Mouse (Mus musculus): Measurements from ENCODE around the gene Rin1. TPM values are rescaled to one million over a fixed set of nuclear protein-coding genes. Genes with fewer than 3 reads are reported as not detected.

Gene Rin1
- polyA plus RNA-seq, 1 experiment from 2014 or later: 4.8 TPM

GRCm38 (mm10) chr19:5089324-5089723, 39.0 kb downstream of the Rin1 start:
- peak overlapping the region; percentile 81 for H3K4me3 ChIP-seq (ENCODE audit: low read length)
- peaks cover 23% of the 10 kb centered on the region for H3K27me3 ChIP-seq (ENCODE audit: insufficient read depth, low read length)
- H3K9me3 ChIP-seq (ENCODE audit: low read length): no peaks in the 10 kb centered on the region
- peaks cover 27% of the 10 kb centered on the region for H3K36me3 ChIP-seq (ENCODE audit: insufficient read depth, low read length)
- no peak for ATAC-seq (ENCODE audit: low FRiP score, low TSS enrichment)
- no peak overlapping the region for H3K27ac ChIP-seq (ENCODE audit: low read length)
- peak overlapping the region; percentile 83 for H3K4me2 ChIP-seq (replicated peaks; ENCODE audit: low read depth, low read length)
- H3K9ac ChIP-seq (replicated peaks; ENCODE audit: low read length): peak overlapping the region; percentile 81; the same call in 1 of the 2 replicates
- peaks cover 28% of the 10 kb centered on the region for H3K4me1 ChIP-seq (ENCODE audit: insufficient read depth, low read length)
- WGBS: 90% methylated on average over 4 of the region's 4 CpGs

DNA sequence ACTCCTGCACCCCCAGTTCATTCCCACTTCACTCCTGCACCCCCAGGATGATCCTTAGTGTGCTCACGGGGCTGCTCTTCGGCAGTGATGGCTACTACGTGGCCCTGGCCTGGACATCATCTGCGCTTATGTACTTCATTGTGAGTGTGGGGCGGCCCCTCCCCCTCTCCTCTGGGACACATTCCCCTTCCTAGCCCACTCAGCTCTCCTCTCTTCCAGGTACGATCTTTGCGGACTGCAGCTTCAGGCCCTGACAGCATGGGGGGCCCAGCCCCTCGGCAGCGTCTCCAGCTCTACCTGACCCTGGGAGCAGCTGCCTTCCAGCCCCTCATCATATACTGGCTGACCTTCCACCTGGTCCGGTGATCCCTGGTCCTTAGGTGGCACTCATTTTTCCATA, 41.8 kb downstream of the Rin1 start:
- 84% methylated on average over 10 of the region's 10 CpGs for WGBS
- H3K4me1 ChIP-seq (ENCODE audit: insufficient read depth, low read length): peaks cover 35% of the 10 kb centered on the region
- no peaks in the 10 kb centered on the region for H3K9me3 ChIP-seq (ENCODE audit: low read length)
- H3K9ac ChIP-seq (replicated peaks; ENCODE audit: low read length): no peak overlapping the region
- no peak for ATAC-seq (ENCODE audit: low FRiP score, low TSS enrichment)
- no peak overlapping the region for H3K27ac ChIP-seq (ENCODE audit: low read length)
- no peak overlapping the region for H3K4me3 ChIP-seq (ENCODE audit: low read length)
- no peak overlapping the region for H3K4me2 ChIP-seq (replicated peaks; ENCODE audit: low read depth, low read length)
- peaks cover 27% of the 10 kb centered on the region for H3K36me3 ChIP-seq (ENCODE audit: insufficient read depth, low read length)
- H3K27me3 ChIP-seq (ENCODE audit: insufficient read depth, low read length): no peaks in the 10 kb centered on the region

GRCm38 (mm10) chr19:5093481-5094242, 43.4 kb downstream of the Rin1 start:
- Histone ChIP-seq H3K4me3 (ENCODE audit: low read length) (no peak overlapping the region), H3K4me2 (replicated peaks; ENCODE audit: low read depth, low read length) (no peak overlapping the region), H3K4me1 (ENCODE audit: insufficient read depth, low read length) (peaks cover 42% of the 10 kb centered on the region), H3K27me3 (ENCODE audit: insufficient read depth, low read length) (no peaks in the 10 kb centered on the region), H3K9me3 (ENCODE audit: low read length) (no peaks in the 10 kb centered on the region), H3K36me3 (ENCODE audit: insufficient read depth, low read length) (peaks cover 27% of the 10 kb centered on the region), H3K27ac (ENCODE audit: low read length) (no peak overlapping the region), H3K9ac (replicated peaks; ENCODE audit: low read length) (0 out of 2 replicates have a peak overlapping the region, but pooled peaks have one; percentile 32)
- WGBS: 67% methylated on average over 12 of the region's 12 CpGs
- ATAC-seq (ENCODE audit: low FRiP score, low TSS enrichment): no peak

GRCm38 (mm10) chr19:5094243-5094632, 44.0 kb downstream of the Rin1 start:
- H3K9me3 ChIP-seq (ENCODE audit: low read length): no peaks in the 10 kb centered on the region
- no peak overlapping the region for H3K27ac ChIP-seq (ENCODE audit: low read length)
- no peak overlapping the region for H3K4me3 ChIP-seq (ENCODE audit: low read length)
- ATAC-seq (ENCODE audit: low FRiP score, low TSS enrichment): peak; percentile 27
- H3K4me2 ChIP-seq (replicated peaks; ENCODE audit: low read depth, low read length): no peak overlapping the region
- no peaks in the 10 kb centered on the region for H3K27me3 ChIP-seq (ENCODE audit: insufficient read depth, low read length)
- WGBS: under 1% methylated on average over 21 of the region's 21 CpGs
- H3K4me1 ChIP-seq (ENCODE audit: insufficient read depth, low read length): peaks cover 42% of the 10 kb centered on the region
- H3K36me3 ChIP-seq (ENCODE audit: insufficient read depth, low read length): peaks cover 27% of the 10 kb centered on the region
- H3K9ac ChIP-seq (replicated peaks; ENCODE audit: low read length): 0 out of 2 replicates have a peak overlapping the region, but pooled peaks have one; percentile 32

- WGBS: 38% methylated on average over 11 of the region's 11 CpGs
- no peak overlapping the region for H3K9ac ChIP-seq (replicated peaks; ENCODE audit: low read length)
- peak; percentile 17; the same call in 1 of the 2 replicates for ATAC-seq (ENCODE audit: low FRiP score, low TSS enrichment)
- no peak overlapping the region for H3K4me2 ChIP-seq (replicated peaks; ENCODE audit: low read depth, low read length)
- H3K36me3 ChIP-seq (ENCODE audit: insufficient read depth, low read length): peaks cover 28% of the 10 kb centered on the region
- no peak overlapping the region for H3K4me3 ChIP-seq (ENCODE audit: low read length)
- no peaks in the 10 kb centered on the region for H3K9me3 ChIP-seq (ENCODE audit: low read length)
- H3K27ac ChIP-seq (ENCODE audit: low read length): no peak overlapping the region
- no peaks in the 10 kb centered on the region for H3K27me3 ChIP-seq (ENCODE audit: insufficient read depth, low read length)
- peaks cover 39% of the 10 kb centered on the region for H3K4me1 ChIP-seq (ENCODE audit: insufficient read depth, low read length)
Observed at GRCm38 (mm10) chr19:5094746-5095417, 44.6 kb downstream of the Rin1 start.

DNA sequence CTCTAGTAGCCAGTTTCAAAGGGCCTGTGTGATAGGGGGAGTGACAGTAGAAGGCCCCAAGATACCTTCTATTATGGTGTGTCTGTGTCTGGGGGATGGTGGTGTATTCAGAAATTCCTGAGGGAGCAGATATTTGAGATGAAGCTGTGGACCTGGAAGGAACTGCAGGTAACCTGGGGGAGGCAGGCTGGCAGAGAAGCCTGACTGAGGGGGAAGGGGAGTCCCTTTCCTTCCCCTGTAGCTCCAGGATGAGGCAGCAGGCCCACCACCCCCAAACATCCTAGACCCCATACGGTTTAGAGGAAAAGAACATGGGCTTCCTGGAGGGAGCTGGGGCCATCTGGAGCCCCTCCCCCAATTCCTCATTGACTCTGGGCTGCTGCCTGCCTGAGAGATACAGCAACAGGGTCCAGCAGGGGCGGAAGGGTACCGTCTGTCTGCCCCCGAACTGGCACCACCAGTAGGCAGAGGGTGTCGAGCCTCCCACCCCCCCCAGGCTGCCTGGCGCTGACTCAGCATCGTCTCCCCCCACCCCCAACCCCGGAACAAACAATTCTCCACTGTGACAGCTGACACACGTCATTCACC, 45.7 kb downstream of the Rin1 start:
- 14% methylated on average over 9 of the region's 9 CpGs for WGBS
- H3K4me1 ChIP-seq (ENCODE audit: insufficient read depth, low read length): peaks cover 39% of the 10 kb centered on the region
- H3K9ac ChIP-seq (replicated peaks; ENCODE audit: low read length): no peak overlapping the region

GRCm38 (mm10) chr19:5097521-5098362, 47.5 kb downstream of the Rin1 start:
- H3K27ac ChIP-seq (ENCODE audit: low read length): no peak overlapping the region
- peaks cover 32% of the 10 kb centered on the region for H3K36me3 ChIP-seq (ENCODE audit: insufficient read depth, low read length)
- no peaks in the 10 kb centered on the region for H3K27me3 ChIP-seq (ENCODE audit: insufficient read depth, low read length)
- 0 out of 2 replicates have a peak, but pooled peaks have one; percentile 1 for ATAC-seq (ENCODE audit: low FRiP score, low TSS enrichment)
- H3K4me1 ChIP-seq (ENCODE audit: insufficient read depth, low read length): peaks cover 39% of the 10 kb centered on the region
- no peaks in the 10 kb centered on the region for H3K9me3 ChIP-seq (ENCODE audit: low read length)
- WGBS: 4% methylated on average over 28 of the region's 31 CpGs
- H3K9ac ChIP-seq (replicated peaks; ENCODE audit: low read length): peak overlapping the region; percentile 77
- H3K4me3 ChIP-seq (ENCODE audit: low read length): peak overlapping the region; percentile 59
- peak overlapping the region; percentile 98 for H3K4me2 ChIP-seq (replicated peaks; ENCODE audit: low read depth, low read length)

More for the DNA sequence above, 45.7 kb downstream of the Rin1 start:
- H3K27ac ChIP-seq (ENCODE audit: low read length): no peak overlapping the region
- H3K9me3 ChIP-seq (ENCODE audit: low read length): no peaks in the 10 kb centered on the region
- no peak for ATAC-seq (ENCODE audit: low FRiP score, low TSS enrichment)
- H3K4me2 ChIP-seq (replicated peaks; ENCODE audit: low read depth, low read length): no peak overlapping the region
- H3K4me3 ChIP-seq (ENCODE audit: low read length): no peak overlapping the region
- no peaks in the 10 kb centered on the region for H3K27me3 ChIP-seq (ENCODE audit: insufficient read depth, low read length)
- H3K36me3 ChIP-seq (ENCODE audit: insufficient read depth, low read length): peaks cover 30% of the 10 kb centered on the region

- Histone ChIP-seq H3K27me3 (ENCODE audit: insufficient read depth, low read length) (no peaks in the 10 kb centered on the region), H3K9me3 (ENCODE audit: low read length) (no peaks in the 10 kb centered on the region), H3K4me2 (replicated peaks; ENCODE audit: low read depth, low read length) (peak within 1 kb of the TSS; percentile 98), H3K9ac (replicated peaks; ENCODE audit: low read length) (peak within 1 kb of the TSS; percentile 77), H3K36me3 (ENCODE audit: insufficient read depth, low read length) (peaks cover 40% of the 10 kb centered on the region), H3K4me3 (ENCODE audit: low read length) (peak within 1 kb of the TSS; percentile 59), H3K27ac (ENCODE audit: low read length) (no peak within 1 kb of the TSS), H3K4me1 (ENCODE audit: insufficient read depth, low read length) (peaks cover 39% of the 10 kb centered on the region)
- ATAC-seq (ENCODE audit: low FRiP score, low TSS enrichment): peak; percentile 80
- WGBS: 4% methylated on average over 40 of the region's 48 CpGs
Observed at GRCm38 (mm10) chr19:5098363-5099143, 48.3 kb downstream of the Rin1 start, which contains the start of gene Cnih2. Cnih2 (minus strand) TSS chr19:5098521.

Measured in kidney, embryonic 16.5 days (tissue).